Mouse (Mus musculus) right cerebral cortex, postnatal 25 days (tissue): ENCODE data around the gene Sfmbt2.
A peak's percentile ranks its signal among the peaks of the same experiment; 100 is the strongest.
"Not testable (repeated sequence)": the region's sequence is repeated elsewhere in the genome, so short reads cannot be mapped to it uniquely, and the experiment has no call there.

ENCODE experiments used
- DNase-seq: peaks from one replicate; pipeline ENCODE4 v3.0.0; 2022

The Sfmbt2 gene

GRCm38 (mm10) chr2:10370176-10370575 is at the start of gene Sfmbt2:
Sfmbt2 (plus strand) TSS chr2:10370510.
- DNase-seq, result no peak

GRCm38 (mm10) chr2:10321093-10321492 is 49.2 kb upstream of the Sfmbt2 start:
- DNase-seq, result no peak

- no peak for DNase-seq
Measured at GRCm38 (mm10) chr2:10323173-10323572, 47.1 kb upstream of the Sfmbt2 start.

GRCm38 (mm10) chr2:10324980-10325379 is 45.3 kb upstream of the Sfmbt2 start:
- DNase-seq, result no peak

- DNase-seq, result no peak
Measured at GRCm38 (mm10) chr2:10330216-10330615, 40.1 kb upstream of the Sfmbt2 start.

GRCm38 (mm10) chr2:10334299-10334698 is 36.0 kb upstream of the Sfmbt2 start:
- DNase-seq, result no peak

- no peak for DNase-seq
Measured at GRCm38 (mm10) chr2:10335037-10335608, 35.2 kb upstream of the Sfmbt2 start.

- DNase-seq, result no peak
Measured at GRCm38 (mm10) chr2:10340022-10340421, 30.3 kb upstream of the Sfmbt2 start.

- no peak for DNase-seq
Measured at GRCm38 (mm10) chr2:10343523-10343922, 26.8 kb upstream of the Sfmbt2 start.

- DNase-seq, result not testable (repeated sequence)
Measured at GRCm38 (mm10) chr2:10344073-10344472, 26.2 kb upstream of the Sfmbt2 start.

GRCm38 (mm10) chr2:10347193-10347592 is 23.1 kb upstream of the Sfmbt2 start:
- DNase-seq, result no peak

- DNase-seq, result no peak
Measured at GRCm38 (mm10) chr2:10348036-10348435, 22.3 kb upstream of the Sfmbt2 start.

- DNase-seq, result no peak
Measured at GRCm38 (mm10) chr2:10350266-10350810, 20.0 kb upstream of the Sfmbt2 start.

GRCm38 (mm10) chr2:10351125-10351524 is 19.2 kb upstream of the Sfmbt2 start:
- DNase-seq, result no peak

GRCm38 (mm10) chr2:10352887-10353286 is 17.4 kb upstream of the Sfmbt2 start:
- no peak for DNase-seq

GRCm38 (mm10) chr2:10353889-10354288 is 16.4 kb upstream of the Sfmbt2 start:
- DNase-seq, result no peak

- DNase-seq, result no peak
Measured at GRCm38 (mm10) chr2:10359861-10360260, 10.4 kb upstream of the Sfmbt2 start.

- DNase-seq, result no peak
Measured at GRCm38 (mm10) chr2:10365081-10365480, 5.2 kb upstream of the Sfmbt2 start.

- DNase-seq, result no peak
Measured at GRCm38 (mm10) chr2:10366284-10366683, 4.0 kb upstream of the Sfmbt2 start.

GRCm38 (mm10) chr2:10369676-10370075 is 634 bp upstream of the Sfmbt2 start:
- no peak for DNase-seq

GRCm38 (mm10) chr2:10370687-10371458 is 563 bp downstream of the Sfmbt2 start:
- no peak for DNase-seq

- no peak for DNase-seq
Measured at GRCm38 (mm10) chr2:10371459-10371817, 1.1 kb downstream of the Sfmbt2 start.

- no peak for DNase-seq
Measured at GRCm38 (mm10) chr2:10371899-10372298, 1.6 kb downstream of the Sfmbt2 start.

- DNase-seq, result peak; percentile 71
Measured at GRCm38 (mm10) chr2:10372321-10372723, 2.0 kb downstream of the Sfmbt2 start.
